Mouse (Mus musculus) forelimb bud, embryonic 11.5 days (tissue): Measurements from ENCODE around the gene Thsd1.
"Not testable (repeated sequence)": the region's sequence is repeated elsewhere in the genome, so short reads cannot be mapped to it uniquely, and the experiment has no call there.

ENCODE experiments used
- DNase-seq: peaks from one replicate; pipeline ENCODE4 v3.0.0-alpha.2; 2012; ENCODE audit warnings: low read depth, low spot score

Gene Thsd1

GRCm38 (mm10) chr8:22264787-22265186 is 37.7 kb downstream of the Thsd1 start:
- no peak for DNase-seq

GRCm38 (mm10) chr8:22265194-22265593 is 38.1 kb downstream of the Thsd1 start:
- no peak for DNase-seq

- no peak for DNase-seq
Measured at GRCm38 (mm10) chr8:22266809-22267208, 39.7 kb downstream of the Thsd1 start.

- no peak for DNase-seq
Measured at GRCm38 (mm10) chr8:22273142-22273541, 46.0 kb downstream of the Thsd1 start.

- DNase-seq = no peak
Measured at GRCm38 (mm10) chr8:22274641-22275040, 47.5 kb downstream of the Thsd1 start.

- no peak for DNase-seq
Measured at GRCm38 (mm10) chr8:22282999-22283491, 55.9 kb downstream of the Thsd1 start, which contains the start of gene Tpte. Gene Tpte, plus strand, starts transcription at chr8:22283441.

GRCm38 (mm10) chr8:22302326-22302725 is 75.2 kb downstream of the Thsd1 start:
- DNase-seq = no peak

- peak; percentile 23 for DNase-seq
Measured at GRCm38 (mm10) chr8:22302896-22303306, 75.8 kb downstream of the Thsd1 start.

- not testable (repeated sequence) for DNase-seq
Measured at GRCm38 (mm10) chr8:22304045-22304444, 76.9 kb downstream of the Thsd1 start.

GRCm38 (mm10) chr8:22306999-22307398 is 79.9 kb downstream of the Thsd1 start:
- DNase-seq = no peak
